Mouse (Mus musculus) liver, embryonic 15.5 days (tissue): Measurements from ENCODE around the gene Gadd45gip1. TPM values are rescaled to one million over a fixed set of nuclear protein-coding genes. Genes with fewer than 3 reads are reported as not detected.

Experiments
- ATAC-seq: fragments of 200-750 bp; cut with Nextera tagmentation; 2 replicates; pipeline ENCODE4 v1.8.0; 2017; ENCODE audit warnings: moderate number of reproducible peaks, mild to moderate bottlenecking, moderate library complexity; ENCODE audit not compliant: insufficient read depth
- H3K27ac ChIP-seq: fragments of 300-500 bp; sonication (generic); replicated peaks from 2 replicates; pipeline ENCODE4 v1.5.1; 2015; ENCODE audit warnings: mild to moderate bottlenecking, inconsistent platforms
- H3K27me3 ChIP-seq: fragments of 300-500 bp; sonication (generic); 2 replicates; pipeline ENCODE4 v1.6.1; 2015; ENCODE audit warnings: mild to moderate bottlenecking, inconsistent platforms
- H3K36me3 ChIP-seq: fragments of 300-500 bp; sonication (generic); replicated peaks from 2 replicates; pipeline ENCODE4 v1.6.1; 2015; ENCODE audit warnings: moderate library complexity, mild to moderate bottlenecking, inconsistent platforms
- H3K4me1 ChIP-seq: fragments of 300-500 bp; sonication (generic); replicated peaks from 2 replicates; pipeline ENCODE4 v1.6.1; 2015; ENCODE audit warnings: inconsistent platforms
- H3K4me2 ChIP-seq: fragments of 300-500 bp; sonication (generic); 2 replicates; pipeline ENCODE4 v1.6.1; 2015; ENCODE audit warnings: moderate library complexity, mild to moderate bottlenecking, inconsistent platforms
- H3K4me3 ChIP-seq: fragments of 300-500 bp; sonication (generic); replicated peaks from 2 replicates; pipeline ENCODE4 v1.5.1; 2015; ENCODE audit warnings: mild to moderate bottlenecking, inconsistent platforms
- H3K9ac ChIP-seq: fragments of 300-500 bp; sonication (generic); 2 replicates; pipeline ENCODE4 v1.6.1; 2015; ENCODE audit warnings: moderate library complexity, mild to moderate bottlenecking, inconsistent platforms
- H3K9me3 ChIP-seq: fragments of 300-500 bp; sonication (generic); replicated peaks from 2 replicates; pipeline ENCODE4 v1.6.1; 2016; ENCODE audit warnings: inconsistent platforms
- WGBS: fragments of 180-500 bp; shearing (Covaris S2); methylation state at CpG from one replicate; pipeline ENCODE4 v1.1.7; 2015; ENCODE audit warnings: mixed read lengths; ENCODE audit not compliant: insufficient replicate concordance; 5-methylcytosine and 5-hydroxymethylcytosine counted together
- polyA plus RNA-seq: library from polyadenylated mRNA; unstranded; fragments of >200 nt; fragmentation: Nextera tagmentation; extraction: Ambion mirVana; gene quantifications from 2 replicates; pipeline ENCODE4 v1.2.1, GENCODE M21; 2015

The Gadd45gip1 gene
- polyA plus RNA-seq, result 42.4 and 44.9 TPM in 2 replicates

DNA sequence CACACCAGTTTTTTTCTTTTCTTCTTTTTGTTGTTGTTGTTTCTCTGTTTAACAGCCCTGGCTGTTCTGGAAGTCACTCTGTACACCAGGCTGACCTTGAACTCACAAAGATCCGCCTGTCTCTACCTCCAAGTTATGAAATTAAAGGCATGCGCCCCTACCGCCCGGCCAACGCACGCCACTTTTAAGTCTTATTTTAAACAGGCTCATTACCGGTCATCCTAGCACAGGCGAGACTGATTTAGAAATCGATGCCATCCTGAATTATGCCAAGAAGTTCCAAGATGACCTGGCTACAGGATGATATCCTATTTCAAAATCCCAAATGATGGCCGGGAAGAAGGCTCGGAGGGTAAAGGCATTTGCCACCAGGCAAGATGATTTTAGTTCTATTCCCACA is at the start of gene Gadd45gip1:
Gene Gadd45gip1, plus strand, starts transcription at position 33 of the 400 bp plus-strand sequence.
- Histone ChIP-seq H3K27me3 (no peaks in the 10 kb centered on the region), H3K9me3 (no peaks in the 10 kb centered on the region), H3K27ac (peak within 1 kb of the TSS; percentile 95), H3K4me1 (peaks cover 62% of the 10 kb centered on the region), H3K4me2 (peak within 1 kb of the TSS; percentile 85), H3K4me3 (peak within 1 kb of the TSS; percentile 92), H3K36me3 (peaks cover 32% of the 10 kb centered on the region), H3K9ac (peak within 1 kb of the TSS; percentile 97)
- peak; percentile 19; the same call in 1 of the 2 replicates for ATAC-seq
- 39% methylated on average over 11 of the region's 11 CpGs for WGBS

- H3K4me2 ChIP-seq, result no peak overlapping the region
- peaks cover 20% of the 10 kb centered on the region for H3K4me1 ChIP-seq
- peaks cover 100% of the 10 kb centered on the region for H3K27me3 ChIP-seq
- no peaks in the 10 kb centered on the region for H3K36me3 ChIP-seq
- ATAC-seq, result no peak
- no peak overlapping the region for H3K4me3 ChIP-seq
- H3K9me3 ChIP-seq, result no peaks in the 10 kb centered on the region
- no peak overlapping the region for H3K27ac ChIP-seq
- H3K9ac ChIP-seq, result no peak overlapping the region
- WGBS, result 23% methylated on average over 5 of the region's 5 CpGs
Measured at GRCm38 (mm10) chr8:84781686-84782505, 49.4 kb upstream of the Gadd45gip1 start.

- no peak for ATAC-seq
- no peak overlapping the region for H3K27ac ChIP-seq
- peaks cover 100% of the 10 kb centered on the region for H3K27me3 ChIP-seq
- 26% methylated on average over 10 of the region's 10 CpGs for WGBS
- no peaks in the 10 kb centered on the region for H3K36me3 ChIP-seq
- peaks cover 20% of the 10 kb centered on the region for H3K4me1 ChIP-seq
- H3K9me3 ChIP-seq, result no peaks in the 10 kb centered on the region
- H3K9ac ChIP-seq, result no peak overlapping the region
- no peak overlapping the region for H3K4me2 ChIP-seq
- no peak overlapping the region for H3K4me3 ChIP-seq
Measured at GRCm38 (mm10) chr8:84782680-84783079, 48.6 kb upstream of the Gadd45gip1 start.

DNA sequence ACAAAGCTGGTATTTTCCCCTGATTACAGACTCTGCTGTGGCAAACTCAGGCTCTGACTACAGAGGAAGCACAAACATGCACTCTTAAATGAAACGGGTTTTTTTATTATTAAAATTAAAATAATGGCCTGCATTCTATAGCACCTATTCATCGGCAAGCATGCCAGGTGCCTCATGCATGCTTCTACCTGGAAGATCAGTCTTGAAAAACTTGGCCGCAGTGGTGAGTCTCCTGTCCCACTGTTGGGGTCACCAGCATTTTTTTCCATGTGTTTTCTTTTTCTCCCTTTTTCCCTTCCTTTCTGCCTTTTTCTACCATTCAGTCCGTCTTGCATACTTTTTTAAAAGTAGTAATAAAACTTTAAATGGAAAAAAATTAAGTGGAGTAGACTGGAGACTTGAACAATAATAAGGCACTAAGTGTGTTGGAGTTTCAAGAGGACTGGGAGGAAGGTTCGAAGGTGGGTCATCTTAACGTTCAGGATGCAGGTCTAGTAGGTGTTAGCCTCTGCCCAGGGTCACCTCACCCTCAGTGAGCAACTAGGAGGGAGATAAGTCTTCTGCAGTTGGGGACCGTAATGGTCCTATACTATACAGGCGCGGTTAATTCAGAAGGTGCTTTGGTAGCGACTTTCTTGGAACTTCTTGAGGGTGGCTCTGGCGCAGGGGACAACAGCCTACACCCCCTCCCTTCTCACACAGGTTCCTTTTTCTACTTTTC is 48.0 kb upstream of the Gadd45gip1 start:
- Histone ChIP-seq H3K36me3 (no peaks in the 10 kb centered on the region), H3K4me2 (no peak overlapping the region), H3K4me3 (no peak overlapping the region), H3K9ac (no peak overlapping the region), H3K27me3 (peaks cover 100% of the 10 kb centered on the region), H3K27ac (no peak overlapping the region), H3K9me3 (no peaks in the 10 kb centered on the region), H3K4me1 (peaks cover 20% of the 10 kb centered on the region)
- no peak for ATAC-seq
- 13% methylated on average over 11 of the region's 11 CpGs for WGBS

DNA sequence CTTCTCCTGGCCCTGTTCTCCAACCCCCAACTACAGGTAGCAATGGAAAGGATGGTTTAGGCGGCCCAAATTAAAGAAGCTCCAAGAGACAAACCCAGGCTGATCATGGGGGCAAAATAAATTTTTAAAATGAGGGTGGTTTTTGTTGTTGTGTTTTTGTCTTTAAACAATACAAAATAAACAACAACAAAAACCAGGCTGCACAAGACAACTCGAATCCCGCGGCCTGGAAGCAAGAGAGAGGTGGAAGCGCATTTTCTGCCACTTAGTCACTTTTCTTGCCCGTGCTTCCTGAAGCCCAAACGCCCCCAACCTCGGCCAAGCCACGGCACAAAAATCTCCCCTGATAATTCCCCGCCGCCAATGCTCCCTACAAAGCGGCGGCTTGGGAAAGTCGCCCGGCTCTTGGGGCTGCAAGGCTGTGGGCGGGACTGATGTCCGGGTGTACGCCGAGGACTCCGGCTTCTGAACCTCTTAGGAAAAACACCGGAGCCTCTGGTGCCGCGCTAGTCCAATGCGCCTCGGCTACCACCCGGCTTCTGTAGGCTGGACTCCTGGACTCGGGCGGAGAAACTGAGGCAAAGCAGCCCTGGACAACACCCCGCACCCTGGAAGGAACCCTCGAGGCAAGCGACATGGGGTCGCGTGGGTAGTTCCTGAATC is 47.3 kb upstream of the Gadd45gip1 start:
- H3K27ac ChIP-seq, result no peak overlapping the region
- no peak overlapping the region for H3K9ac ChIP-seq
- WGBS, result 2% methylated on average over 33 of the region's 33 CpGs
- peaks cover 20% of the 10 kb centered on the region for H3K4me1 ChIP-seq
- H3K36me3 ChIP-seq, result no peaks in the 10 kb centered on the region
- no peak overlapping the region for H3K4me2 ChIP-seq
- peaks cover 100% of the 10 kb centered on the region for H3K27me3 ChIP-seq
- ATAC-seq, result no peak
- H3K4me3 ChIP-seq, result no peak overlapping the region
- no peaks in the 10 kb centered on the region for H3K9me3 ChIP-seq

DNA sequence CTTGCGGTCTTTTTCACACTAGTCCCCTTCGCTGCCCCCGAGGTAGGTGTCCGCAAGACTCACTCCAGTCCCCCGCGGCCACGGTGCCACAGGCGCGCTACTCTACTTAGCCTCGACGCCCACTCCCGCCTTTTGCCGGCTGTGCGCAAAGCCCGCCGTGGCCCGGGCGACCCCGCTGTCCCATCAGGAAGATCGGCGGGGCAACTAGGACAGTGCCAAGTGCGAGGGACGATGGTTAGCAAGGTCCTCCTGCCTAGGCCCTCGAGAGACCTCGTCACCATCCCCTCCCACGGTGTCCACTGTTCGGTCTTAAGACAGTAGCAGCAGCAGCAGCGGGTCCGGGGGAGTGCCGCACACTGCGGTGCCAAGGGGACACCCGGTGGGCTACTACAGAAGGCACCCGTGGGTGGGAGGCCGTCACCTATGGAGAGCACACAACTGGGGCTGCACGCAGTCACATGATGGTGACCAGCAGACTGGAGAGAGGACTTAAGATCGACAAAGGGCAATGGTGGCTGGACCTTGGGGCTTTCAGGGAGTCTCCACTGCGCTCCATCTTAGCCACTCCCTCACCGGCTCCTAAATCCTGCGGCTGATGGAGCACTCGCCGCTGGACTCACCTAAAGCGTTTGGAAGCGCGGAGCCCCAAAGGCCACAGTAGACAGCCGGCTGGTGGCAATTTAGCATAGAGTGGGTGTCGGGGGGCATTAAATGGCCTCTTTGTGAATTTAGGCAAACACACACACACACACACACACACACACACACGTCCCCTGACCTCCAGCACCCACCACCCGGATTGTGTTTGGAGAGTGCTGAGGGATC is 46.4 kb upstream of the Gadd45gip1 start:
- H3K9me3 ChIP-seq, result no peaks in the 10 kb centered on the region
- no peak overlapping the region for H3K4me2 ChIP-seq
- H3K27me3 ChIP-seq, result peaks cover 100% of the 10 kb centered on the region
- H3K4me3 ChIP-seq, result no peak overlapping the region
- no peak for ATAC-seq
- H3K9ac ChIP-seq, result no peak overlapping the region
- H3K4me1 ChIP-seq, result peaks cover 20% of the 10 kb centered on the region
- H3K36me3 ChIP-seq, result no peaks in the 10 kb centered on the region
- WGBS, result 4% methylated on average over 48 of the region's 48 CpGs
- no peak overlapping the region for H3K27ac ChIP-seq

- Histone ChIP-seq H3K4me2 (no peak overlapping the region), H3K4me1 (peaks cover 18% of the 10 kb centered on the region), H3K27me3 (peaks cover 100% of the 10 kb centered on the region), H3K9me3 (no peaks in the 10 kb centered on the region), H3K36me3 (no peaks in the 10 kb centered on the region), H3K9ac (no peak overlapping the region), H3K27ac (no peak overlapping the region), H3K4me3 (no peak overlapping the region)
- WGBS, result 9% methylated on average over 11 of the region's 11 CpGs
- no peak for ATAC-seq
Measured at GRCm38 (mm10) chr8:84785506-84785755, 45.9 kb upstream of the Gadd45gip1 start.

- 10% methylated on average over 38 of the region's 38 CpGs for WGBS
- no peak overlapping the region for H3K4me2 ChIP-seq
- H3K36me3 ChIP-seq, result no peaks in the 10 kb centered on the region
- no peak overlapping the region for H3K27ac ChIP-seq
- H3K9ac ChIP-seq, result no peak overlapping the region
- H3K4me3 ChIP-seq, result no peak overlapping the region
- H3K9me3 ChIP-seq, result no peaks in the 10 kb centered on the region
- no peak for ATAC-seq
- peaks cover 100% of the 10 kb centered on the region for H3K27me3 ChIP-seq
- H3K4me1 ChIP-seq, result peaks cover 23% of the 10 kb centered on the region
Measured at GRCm38 (mm10) chr8:84785756-84786677, 45.3 kb upstream of the Gadd45gip1 start.

DNA sequence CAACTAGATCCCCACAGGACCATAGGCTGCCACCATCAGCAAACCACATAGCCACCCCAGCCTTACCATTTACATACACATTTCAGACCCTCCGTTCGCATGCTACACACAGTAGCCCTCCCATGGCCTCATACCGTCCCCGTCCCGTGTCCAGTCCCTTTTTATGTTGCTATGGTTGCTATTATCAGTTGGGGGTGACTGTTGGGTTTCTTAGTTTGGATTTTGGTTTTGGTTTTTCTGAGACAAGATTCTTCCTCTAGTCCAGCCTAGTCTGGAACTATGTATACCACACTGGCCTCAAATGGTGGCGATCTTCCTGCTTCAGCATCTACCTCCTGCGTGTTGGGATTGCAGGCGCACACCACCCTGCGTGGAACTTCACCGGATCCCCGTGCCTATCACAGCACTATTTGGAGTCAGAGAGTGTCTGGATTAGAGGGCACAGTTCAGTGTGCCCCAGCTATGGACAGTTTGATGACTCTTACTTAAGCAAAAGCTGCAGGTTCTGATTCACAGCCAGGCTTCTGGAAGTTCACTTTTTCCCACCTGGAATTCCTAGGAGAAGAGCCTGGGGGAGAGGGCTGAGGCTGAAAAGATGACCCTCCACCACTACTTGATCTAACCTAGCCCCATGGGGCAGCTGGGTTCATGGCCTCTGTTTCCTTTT is 44.4 kb upstream of the Gadd45gip1 start:
- Histone ChIP-seq H3K4me2 (no peak overlapping the region), H3K4me3 (no peak overlapping the region), H3K4me1 (peaks cover 23% of the 10 kb centered on the region), H3K27me3 (peaks cover 90% of the 10 kb centered on the region), H3K27ac (no peak overlapping the region), H3K9ac (no peak overlapping the region), H3K36me3 (no peaks in the 10 kb centered on the region), H3K9me3 (no peaks in the 10 kb centered on the region)
- no peak for ATAC-seq
- WGBS, result 17% methylated on average over 11 of the region's 11 CpGs
